Mouse (Mus musculus) CD4-positive helper T cell, adult 2 months (primary cell): ENCODE data around the gene Cacna1h.

Experiments used
- DNase-seq: peaks from one replicate; pipeline ENCODE4 v3.0.0-alpha.2; 2012; ENCODE audit warnings: low read depth, missing footprints, low spot score

The Cacna1h gene

DNA sequence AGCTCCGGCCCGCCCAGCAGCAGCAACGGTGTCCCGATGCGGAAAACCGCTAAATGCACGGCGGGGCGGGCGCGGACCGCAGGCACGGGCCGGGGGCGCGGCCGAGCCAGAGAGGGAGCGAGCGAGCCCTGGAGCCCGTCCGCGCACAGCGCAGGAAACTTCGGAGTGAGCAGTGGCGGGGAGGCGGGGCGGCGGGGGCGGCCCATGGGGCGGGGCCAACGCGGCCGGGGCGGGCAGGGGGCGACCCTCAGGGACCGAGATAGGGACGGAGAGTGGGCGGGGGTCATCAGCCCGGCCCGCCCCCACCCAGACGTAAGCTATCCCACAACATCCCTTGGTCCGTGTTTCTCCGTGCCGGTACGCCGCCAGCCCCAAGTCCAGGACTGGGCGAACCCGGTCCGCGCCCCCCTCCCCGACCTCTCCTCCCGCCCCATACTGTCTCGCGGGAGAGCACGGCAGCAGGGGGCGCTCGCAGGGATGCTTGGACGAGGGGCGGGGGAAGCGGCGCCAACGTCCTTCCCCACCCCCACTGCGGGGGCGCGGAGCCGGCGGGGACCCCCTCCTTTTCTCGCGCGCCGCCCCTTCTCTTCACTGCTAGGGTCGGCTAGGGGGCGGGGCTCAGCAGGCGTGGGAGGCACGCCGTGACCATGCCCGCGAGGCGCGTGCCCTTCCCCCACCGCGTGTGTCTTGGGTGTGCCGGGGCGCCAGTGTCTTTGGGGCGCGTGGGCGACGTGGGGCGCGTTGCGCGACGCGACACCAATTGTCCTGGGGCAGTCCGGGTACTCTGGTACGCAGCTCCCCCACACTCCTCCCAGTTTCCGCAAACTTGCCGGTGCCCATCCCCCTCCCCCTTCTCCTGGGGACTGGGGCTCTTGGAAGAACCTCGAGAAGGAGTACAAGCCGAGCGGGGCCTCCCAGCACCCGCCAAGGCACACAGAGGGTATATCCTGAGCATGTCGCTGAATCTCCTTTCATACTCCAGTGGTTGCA lies at the start of gene Cacna1h:
TSS of gene Cacna1h (minus strand) at position 167 of the 990 bp plus-strand sequence.
- peak; percentile 8 for DNase-seq

DNA sequence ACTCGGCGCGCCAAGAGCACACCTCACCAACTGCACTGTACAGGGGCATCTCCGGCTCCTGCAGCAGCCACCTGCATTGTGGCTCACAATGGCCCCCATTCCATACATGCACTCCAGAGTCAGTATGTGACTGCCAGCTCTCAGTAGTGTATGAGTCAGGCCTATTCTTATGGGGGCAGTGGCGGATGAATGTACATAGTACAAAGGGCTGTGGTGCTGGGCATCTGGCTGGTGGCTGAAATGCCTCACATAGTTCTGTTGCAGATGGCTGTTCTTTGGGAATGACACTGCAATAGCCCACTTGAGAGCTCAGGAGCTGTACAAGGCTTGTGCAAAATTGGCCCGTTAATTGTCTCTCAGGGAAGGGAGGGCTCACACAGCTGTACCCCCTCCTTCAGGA lies 48.5 kb upstream of the Cacna1h start:
- no peak for DNase-seq

DNA sequence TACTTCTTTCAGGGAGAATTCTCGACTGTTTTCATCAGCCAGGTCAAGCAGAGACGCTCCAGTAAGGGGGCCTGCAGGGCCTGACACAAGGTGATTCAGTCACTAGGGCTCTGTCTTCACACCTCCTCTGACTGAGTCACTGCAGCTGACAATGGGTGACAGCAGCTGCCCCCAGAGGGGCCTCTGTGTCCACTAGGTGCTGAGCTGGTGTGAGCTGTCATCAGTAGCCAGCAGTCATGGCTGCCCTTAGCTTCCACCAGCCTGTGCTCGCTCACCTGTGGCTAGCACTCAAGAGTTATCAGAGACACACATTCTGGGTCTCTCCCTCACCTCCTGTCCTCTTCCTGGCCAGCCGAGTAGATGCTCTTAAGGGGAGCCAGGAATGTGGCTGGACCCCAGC lies 47.2 kb upstream of the Cacna1h start:
- no peak for DNase-seq

DNA sequence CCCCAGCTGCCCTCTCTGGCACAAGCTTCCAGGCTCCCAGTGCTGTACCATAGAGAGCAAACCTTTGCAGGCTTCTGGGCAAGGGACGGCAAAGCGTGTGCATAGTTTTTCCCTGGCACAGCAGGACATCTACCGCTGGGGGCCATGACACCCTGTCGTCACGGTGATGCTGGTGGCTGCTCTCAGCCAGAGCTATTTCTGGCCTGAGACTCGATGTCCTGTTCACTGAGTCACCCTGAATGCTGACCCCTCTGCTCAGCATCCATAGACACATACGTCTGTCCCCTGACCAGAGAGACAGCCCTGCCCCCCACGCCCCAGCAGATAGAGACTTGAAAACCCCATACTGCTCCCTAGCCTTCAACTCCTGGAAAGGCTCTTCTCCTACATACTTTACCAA lies 46.6 kb upstream of the Cacna1h start:
- no peak for DNase-seq

DNA sequence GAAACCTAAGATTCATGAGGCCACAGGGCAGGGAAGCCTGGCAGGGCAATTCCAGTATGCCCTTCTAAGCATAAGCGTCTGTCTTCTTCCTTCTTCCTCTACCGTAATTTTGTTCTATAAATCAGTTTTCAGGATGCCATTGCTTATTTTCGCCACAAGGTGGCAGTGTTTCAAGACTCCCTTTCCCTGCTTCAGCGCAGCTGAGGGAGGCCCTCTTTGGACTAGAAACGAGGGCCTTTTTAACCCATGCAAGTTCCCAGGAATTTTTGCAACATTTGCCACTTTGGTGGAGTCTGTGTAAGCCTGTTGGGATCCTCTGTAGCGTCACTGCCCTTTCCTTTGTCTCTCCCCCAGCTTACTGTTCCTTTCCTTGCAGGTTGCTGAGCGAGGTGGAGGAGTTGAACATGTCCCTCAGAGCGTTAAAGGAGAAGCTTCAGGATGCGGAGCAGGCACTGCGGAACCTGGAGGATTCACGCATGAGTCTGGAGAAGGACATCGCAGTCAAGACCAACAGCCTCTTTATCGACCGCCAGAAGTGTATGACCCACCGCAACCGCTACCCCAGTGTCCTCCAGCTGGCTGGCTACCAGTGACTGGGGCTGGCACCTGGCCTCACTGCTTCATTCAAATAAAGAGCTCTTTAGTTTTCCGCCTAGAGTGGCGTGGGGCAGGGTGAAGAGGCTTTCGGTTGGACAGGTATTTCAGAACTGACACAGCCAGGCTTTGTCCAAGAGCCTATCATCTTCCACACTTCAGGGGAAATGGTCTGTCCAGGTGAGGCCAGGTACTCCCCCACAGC lies 42.6 kb upstream of the Cacna1h start:
- peak; percentile 62 for DNase-seq

DNA sequence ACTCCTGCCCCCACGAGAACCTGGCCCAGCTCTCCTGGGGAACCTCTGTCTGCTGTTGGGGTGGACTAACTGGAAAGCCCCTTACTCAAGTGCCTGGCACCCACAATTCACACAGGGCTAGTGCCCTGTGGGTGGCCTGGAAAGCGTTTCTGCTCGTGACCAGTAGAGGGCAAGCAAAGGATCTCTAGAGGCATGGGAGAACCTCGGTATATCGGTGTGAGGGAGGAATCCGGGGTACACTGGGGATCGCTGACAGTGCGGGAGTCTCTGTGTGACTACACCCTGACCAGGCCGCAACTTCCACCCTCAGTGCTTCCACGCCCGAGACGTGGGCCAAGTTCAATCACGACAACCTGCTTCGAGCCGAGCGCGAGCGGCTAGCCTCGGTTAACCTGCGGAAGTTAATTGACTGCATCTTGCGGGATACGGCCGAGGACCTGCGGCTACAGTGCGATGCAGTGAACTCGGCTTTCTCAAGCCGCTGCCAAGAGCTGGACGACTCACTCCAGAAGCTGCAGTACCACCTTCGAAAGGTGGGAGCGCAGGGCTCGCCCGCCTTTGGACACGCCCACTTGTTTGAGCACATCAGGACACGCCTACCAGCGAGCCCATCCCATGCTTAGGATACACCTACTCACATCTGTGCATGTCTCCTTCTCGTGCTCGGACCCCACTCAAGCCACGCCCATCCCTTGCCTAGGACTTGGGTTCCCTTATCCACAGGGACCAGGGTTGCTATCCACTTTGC lies 40.9 kb upstream of the Cacna1h start:
- DNase-seq = peak; percentile 83

DNA sequence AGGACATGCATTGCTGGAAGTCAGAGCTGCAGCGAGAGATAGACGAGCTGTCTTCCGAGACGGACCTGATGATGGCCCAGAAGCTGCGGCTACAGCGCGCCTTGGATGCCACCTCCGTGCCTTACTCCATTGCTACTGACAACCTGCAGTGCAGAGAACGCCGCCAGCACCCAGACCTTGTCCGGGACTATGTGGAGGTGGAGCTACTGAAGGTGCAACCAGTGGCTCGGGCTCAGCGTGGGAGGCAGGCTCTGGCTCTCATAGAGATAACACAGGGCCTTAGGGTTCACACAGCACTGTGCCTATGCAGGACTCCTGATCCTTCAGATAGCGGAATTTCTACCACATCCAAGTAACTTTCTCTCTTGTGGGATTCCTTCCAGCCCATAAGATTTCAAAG lies 38.5 kb upstream of the Cacna1h start:
- DNase-seq = no peak

DNA sequence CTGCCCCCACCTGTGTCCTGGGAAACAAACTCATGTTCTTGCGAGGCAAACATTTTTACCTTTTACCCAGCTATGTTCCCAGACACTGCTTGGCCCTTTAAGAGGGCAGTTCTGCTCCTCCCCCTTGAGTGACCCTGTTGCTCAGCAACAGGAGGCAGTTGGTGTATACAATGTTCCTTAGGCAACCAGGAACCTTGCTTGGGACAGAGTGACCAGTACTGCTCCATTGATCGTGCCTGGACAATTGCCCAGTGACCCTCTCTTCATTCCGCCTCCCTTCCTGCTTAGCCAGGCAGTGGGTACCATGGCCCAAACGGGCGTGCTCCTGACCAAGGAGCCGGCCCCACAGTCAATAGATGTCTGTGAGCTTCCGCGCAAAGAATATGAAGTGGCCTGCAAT lies 37.8 kb upstream of the Cacna1h start:
- DNase-seq = no peak

DNA sequence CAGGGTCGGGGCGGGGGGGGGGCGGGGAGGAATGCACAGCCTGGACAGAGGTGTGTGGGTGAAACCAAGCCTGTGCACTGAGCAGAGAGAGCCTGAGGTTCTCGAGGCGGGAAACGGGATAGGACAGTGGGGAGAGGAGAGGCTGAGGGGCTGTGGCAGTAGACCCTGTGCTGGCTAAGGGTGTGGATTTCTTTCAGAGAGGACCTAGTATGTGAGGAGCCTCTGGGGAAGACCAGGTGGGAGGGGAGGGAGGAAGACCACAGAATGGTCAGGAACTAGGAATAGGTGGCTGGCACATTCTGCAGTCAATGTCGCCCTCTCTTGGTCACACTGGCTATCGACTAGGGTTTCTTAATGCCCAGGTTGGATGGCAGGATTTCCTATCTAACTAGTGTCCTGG lies 36.2 kb upstream of the Cacna1h start:
- no peak for DNase-seq

DNA sequence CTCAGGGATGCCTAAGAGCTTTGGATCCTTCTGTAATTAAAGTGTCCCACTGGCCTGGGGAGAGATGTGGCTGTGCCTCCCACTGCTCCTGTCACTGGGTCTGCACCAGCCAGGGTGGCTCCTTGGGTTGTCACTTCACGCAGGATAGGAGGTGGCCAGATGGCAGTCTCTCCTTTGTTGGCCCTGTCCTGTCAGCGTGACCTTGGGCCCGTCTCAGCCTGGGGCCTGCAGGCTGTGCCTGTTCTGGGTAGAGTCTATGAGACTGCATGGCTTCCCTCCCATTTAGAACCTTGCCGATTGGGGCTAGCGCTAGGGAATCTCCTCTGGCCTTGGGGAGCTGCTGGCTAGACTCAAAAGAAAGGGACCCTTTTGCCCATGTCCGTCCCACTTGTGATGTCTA lies 34.7 kb upstream of the Cacna1h start:
- no peak for DNase-seq

DNA sequence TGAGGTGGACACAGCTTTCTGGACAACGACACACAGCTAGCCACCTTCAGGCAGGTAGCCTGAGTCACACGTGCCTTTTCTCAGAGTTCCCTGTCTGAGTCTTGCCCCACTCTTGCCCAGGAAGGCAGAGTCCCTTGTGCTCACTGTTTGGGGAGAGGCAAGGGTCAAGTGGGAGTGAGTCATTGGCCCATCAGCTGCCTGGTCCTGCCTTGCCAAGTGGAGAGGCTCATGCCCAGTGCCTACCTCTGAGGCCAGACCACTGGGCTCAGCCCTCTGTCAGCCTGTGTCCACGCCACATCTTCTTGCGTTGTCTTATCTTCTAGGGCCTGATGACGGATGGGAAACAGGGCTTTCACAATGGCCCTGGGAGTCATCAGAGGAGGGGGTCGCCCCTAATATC lies 34.2 kb upstream of the Cacna1h start:
- DNase-seq = no peak

DNA sequence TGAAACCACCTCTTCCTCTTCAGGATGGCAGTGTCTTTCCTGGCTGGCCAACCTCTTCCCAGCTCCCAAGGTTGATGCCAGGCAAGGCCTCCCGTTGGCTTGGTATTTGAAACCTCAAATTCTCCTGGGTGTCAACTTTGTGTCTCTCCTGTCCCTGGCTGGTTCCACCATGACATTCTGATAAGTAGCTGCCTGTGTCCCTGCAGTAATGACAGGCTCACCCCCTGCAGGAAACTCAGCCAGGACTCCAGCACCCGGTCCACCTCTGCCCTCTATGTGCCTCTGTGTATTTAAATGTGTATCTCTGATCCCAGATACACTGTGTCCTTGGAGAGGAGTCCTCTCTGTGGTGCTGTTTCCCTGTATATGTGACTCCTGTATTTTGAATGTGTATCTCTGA lies 32.7 kb upstream of the Cacna1h start:
- no peak for DNase-seq

DNA sequence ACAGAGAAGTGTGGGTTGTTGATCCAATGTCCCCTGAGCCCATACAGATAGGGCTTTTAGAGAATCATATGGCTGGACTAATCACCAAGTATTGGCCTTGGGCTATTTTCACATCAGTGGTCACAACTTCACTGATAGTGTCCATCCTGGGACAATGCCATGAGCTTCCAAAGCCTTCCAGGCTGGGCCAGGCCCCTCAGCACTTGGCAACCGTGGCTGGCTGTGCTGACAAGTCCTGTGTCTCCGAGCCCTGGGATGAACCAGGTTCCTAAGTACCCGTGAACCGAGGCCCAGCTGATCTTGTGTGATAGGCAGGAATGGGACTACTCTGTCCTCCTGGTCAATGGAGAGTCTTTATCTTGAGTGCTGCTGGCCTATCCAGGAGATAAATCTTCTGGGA lies 30.5 kb upstream of the Cacna1h start:
- DNase-seq = no peak

DNA sequence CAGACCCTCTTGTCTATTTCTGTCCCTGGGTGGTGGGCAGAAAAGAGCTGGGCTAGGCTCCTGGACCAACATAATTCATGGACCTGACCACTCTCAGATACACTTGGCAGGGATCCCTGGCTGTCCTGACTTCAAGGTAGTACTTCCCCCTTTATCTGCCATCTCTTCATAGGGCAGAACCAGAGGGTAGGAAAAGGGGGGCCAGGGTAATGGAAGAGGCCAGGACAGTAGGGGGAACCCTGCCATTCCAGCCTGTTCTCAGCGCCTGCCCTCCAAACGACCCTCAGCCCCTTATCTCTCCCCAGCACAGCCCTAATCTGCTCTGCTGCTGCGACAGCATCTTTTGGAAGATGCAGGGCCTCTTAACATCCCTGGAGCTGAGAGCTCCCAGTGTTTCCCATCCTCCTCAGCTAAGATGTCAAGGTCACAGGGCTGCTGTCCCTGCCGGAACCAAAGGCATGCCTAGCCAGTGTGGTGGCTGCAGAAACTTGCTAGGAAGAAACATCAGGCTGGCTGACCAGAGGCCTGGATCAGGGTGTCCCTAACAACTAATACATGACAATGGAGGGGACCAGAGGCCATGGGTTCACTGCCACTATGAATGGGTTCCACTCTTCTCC lies 29.9 kb upstream of the Cacna1h start:
- DNase-seq = no peak

DNA sequence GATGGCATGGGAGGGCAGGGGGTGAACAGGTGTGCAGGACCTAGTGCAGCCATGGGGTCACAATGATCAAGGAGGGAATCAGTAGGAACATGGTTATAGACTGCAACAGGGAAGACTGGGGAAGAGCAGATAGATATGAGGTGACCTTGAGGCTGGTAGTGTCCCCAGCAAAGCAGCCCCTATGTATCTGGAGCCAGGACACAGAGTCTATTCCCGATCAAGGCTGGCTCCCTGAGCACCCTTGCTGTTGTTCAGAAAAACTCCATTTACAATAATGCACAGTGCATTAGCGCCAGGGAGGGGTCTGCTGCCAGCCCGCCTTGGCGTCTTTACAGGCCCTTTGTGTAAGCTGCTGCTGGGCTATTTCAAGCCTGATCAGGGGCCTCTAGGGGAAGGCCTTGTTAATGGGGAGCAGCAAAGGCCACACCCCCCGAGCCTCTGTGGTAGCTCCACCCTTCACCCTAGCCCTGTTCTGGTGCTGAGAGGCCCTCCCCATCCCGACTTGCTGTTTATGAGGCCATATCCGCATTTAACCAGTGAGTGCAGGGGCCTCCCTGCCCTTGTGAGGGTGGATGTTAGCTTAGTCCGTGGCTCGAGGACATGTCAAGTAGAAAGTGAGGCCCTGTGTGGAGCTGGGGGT lies 28.8 kb upstream of the Cacna1h start:
- no peak for DNase-seq

DNA sequence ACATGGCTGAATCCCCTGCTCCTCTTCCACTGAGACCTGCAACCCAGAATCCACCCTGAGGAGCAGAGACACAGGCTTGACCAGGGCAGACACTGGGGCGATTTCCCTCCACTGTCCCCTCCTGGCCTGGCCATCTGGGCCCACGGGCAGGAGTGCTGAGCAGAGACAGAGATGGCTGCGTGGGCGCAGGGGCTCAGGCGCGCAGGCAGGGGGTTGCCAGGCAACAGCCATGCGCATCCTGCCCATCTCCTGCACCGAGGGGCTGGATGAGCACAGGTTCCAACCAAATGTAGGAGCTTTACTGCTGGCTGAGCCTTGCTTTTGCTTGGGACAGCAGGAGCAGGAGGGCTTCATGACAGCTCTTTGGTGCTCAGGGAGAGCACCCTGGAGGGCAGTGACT lies 23.0 kb upstream of the Cacna1h start:
- DNase-seq = no peak

DNA sequence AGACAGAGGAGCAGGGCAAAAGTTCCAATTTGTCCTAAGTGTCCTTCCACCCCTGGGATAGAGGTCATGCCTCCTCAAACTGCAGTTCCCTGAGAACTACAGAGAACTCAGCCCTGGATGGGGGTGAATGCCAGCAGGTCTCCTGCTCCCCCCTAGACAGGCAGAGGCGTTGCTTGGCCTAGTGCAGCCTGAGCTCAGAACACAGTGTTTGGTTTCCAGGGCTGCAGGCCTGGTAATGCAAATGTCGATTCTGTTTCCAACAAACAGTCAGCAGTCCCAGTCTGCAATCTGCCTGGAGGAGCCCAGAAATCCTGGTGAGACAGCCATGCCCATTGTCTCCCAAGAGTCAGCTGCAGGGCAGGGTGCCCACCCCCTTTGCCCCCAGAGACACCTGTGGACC lies 20.7 kb upstream of the Cacna1h start, which contains the start of gene Tekt4:
TSS of gene Tekt4 (plus strand) at position 344 of the 400 bp plus-strand sequence.
- no peak for DNase-seq

DNA sequence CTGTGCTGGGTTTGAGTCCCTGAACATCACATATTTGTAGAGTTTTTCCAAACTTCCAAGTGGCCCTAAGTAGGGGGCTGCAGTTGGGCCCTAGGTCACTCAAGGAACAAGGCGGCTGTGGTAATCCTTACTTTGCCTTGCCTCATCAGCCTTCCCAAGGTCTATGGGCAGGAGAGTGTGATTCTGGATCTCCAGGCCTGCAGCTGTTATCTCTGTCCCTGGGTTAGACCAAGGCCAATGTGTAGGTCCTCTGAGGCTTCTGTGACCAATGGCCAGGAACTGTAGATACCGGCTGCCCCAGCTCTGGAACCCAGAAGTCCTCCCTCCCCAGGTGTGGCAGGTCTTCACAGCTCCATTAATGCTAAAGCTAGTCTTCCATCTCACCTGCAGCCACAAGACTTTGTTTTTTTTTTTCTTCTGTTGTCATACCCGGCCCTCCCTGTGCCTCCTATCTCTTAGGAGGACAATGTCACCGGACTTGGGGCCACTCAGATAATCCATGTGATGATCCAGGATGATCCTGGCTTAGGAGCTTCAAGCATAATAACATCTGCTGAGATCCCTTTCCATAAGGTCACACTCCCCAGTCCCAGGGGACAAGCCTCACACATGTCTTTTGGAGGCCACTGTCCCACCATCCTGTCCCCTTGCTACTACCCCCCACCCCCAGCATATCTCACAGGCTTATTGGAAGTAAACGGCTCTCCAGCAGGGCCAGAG lies 18.8 kb upstream of the Cacna1h start:
- no peak for DNase-seq

DNA sequence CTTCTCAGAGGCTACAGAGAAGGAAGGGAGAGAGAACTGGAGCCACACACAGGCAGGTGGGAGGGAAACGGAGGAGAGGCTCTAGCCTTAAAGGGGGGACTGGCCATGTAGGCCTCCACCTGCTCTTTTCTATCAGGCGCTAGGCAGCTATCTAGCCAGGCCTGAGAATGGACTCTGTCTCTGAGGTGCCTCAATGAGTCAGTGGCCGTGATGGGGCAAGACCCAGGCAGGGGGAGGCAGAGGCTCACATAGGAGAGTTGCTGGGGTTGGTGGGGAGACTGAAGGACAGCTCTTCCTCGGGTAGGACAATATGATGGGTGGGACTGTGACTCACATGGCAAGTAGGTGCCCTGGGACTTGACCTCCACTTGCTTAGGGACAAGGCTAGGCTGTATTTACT lies 16.7 kb upstream of the Cacna1h start:
- DNase-seq = no peak

DNA sequence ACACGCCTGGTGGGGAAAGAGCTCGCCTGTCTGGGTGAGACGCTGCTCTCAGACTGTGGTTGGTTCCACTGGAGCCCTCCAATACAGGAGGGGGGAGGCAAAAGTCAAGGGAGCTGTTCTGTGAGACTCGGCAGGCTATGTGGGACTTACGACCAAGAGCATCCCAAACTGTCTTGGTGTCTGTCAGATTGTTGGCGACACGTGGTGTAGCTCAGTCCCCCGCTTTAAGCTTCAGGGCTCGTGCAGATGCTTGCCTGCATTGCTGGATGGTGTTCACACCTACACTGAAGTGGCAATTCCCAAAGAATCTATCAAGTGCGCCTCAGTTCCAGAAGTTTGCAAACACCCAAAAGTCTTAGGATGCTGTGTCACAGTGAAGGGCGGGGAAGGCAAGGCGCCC lies 14.3 kb upstream of the Cacna1h start:
- no peak for DNase-seq
